Mouse (Mus musculus): ENCODE results near the gene Hexim2. TPM values are rescaled to one million over a fixed set of nuclear protein-coding genes. Genes with fewer than 3 reads are reported as not detected.

Hexim2 gene
- polyA plus RNA-seq, 1 experiment from 2014 or later: 12.3 TPM

Other genes with a start within 250 kb of the Hexim2 start
- gene Fam187a, start 247.3 kb upstream of the Hexim2 start, polyA plus RNA-seq (2016; fragmentation: Nextera tagmentation; extraction: Ambion mirVana): not detected in 2 replicates
- 0.16 TPM in 1 of 2 replicates, not detected in the other for gene Gfap, start 231.5 kb upstream of the Hexim2 start, polyA plus RNA-seq (2016; fragmentation: Nextera tagmentation; extraction: Ambion mirVana)
- 16.1 and 18.4 TPM in 2 replicates for gene Kif18b, start 207.3 kb upstream of the Hexim2 start, polyA plus RNA-seq (2016; fragmentation: Nextera tagmentation; extraction: Ambion mirVana)
- 0.20 and 0.40 TPM in 2 replicates for gene C1ql1, start 185.7 kb upstream of the Hexim2 start, polyA plus RNA-seq (2016; fragmentation: Nextera tagmentation; extraction: Ambion mirVana)
- 60.5 and 63.1 TPM in 2 replicates for gene Nmt1, start 104.2 kb upstream of the Hexim2 start, polyA plus RNA-seq (2016; fragmentation: Nextera tagmentation; extraction: Ambion mirVana)
- 260 and 269 TPM in 2 replicates for gene Dcakd, start 104.1 kb upstream of the Hexim2 start, polyA plus RNA-seq (2016; fragmentation: Nextera tagmentation; extraction: Ambion mirVana)
- gene Plcd3, start 30.8 kb upstream of the Hexim2 start, polyA plus RNA-seq (2016; fragmentation: Nextera tagmentation; extraction: Ambion mirVana): 1.5 and 1.8 TPM in 2 replicates
- 4.0 and 5.1 TPM in 2 replicates for gene Acbd4, start 30.7 kb upstream of the Hexim2 start, polyA plus RNA-seq (2016; fragmentation: Nextera tagmentation; extraction: Ambion mirVana)
- gene Hexim1, start 16.2 kb upstream of the Hexim2 start, polyA plus RNA-seq (2016; fragmentation: Nextera tagmentation; extraction: Ambion mirVana): 1.8 and 2.4 TPM in 2 replicates
- gene Fmnl1, start 38.7 kb downstream of the Hexim2 start, polyA plus RNA-seq (2016; fragmentation: Nextera tagmentation; extraction: Ambion mirVana): 0.49 and 0.73 TPM in 2 replicates
- 0.29 and 0.30 TPM in 2 replicates for gene 1700023F06Rik, start 76.1 kb downstream of the Hexim2 start, polyA plus RNA-seq (2016; fragmentation: Nextera tagmentation; extraction: Ambion mirVana)
- gene Spata32, start 86.0 kb downstream of the Hexim2 start, polyA plus RNA-seq (2016; fragmentation: Nextera tagmentation; extraction: Ambion mirVana): not detected in 2 replicates
- gene Map3k14, start 135.0 kb downstream of the Hexim2 start, polyA plus RNA-seq (2016; fragmentation: Nextera tagmentation; extraction: Ambion mirVana): 2.8 TPM in 2 replicates
- 5.3 and 8.2 TPM in 2 replicates for gene Arhgap27, start 231.3 kb downstream of the Hexim2 start, polyA plus RNA-seq (2016; fragmentation: Nextera tagmentation; extraction: Ambion mirVana)